Mouse (Mus musculus) urinary bladder, adult 2 months (tissue): ENCODE measurements around the gene Zfp354a. TPM values are rescaled to one million over a fixed set of nuclear protein-coding genes. Genes with fewer than 3 reads are reported as not detected.

Experiments
- polyA plus RNA-seq: library from polyadenylated mRNA; depleted of rRNA; stranded (reverse); fragments of >200 nt; gene quantifications from 2 replicates; pipeline ENCODE4 v1.2.3, GENCODE M21; 2012; rRNA removed

Zfp354a gene
- polyA plus RNA-seq, 1 experiment, result 6.9 TPM

Other genes with a start within 250 kb of the Zfp354a start
- gene Zfp354c, start 231.5 kb upstream of the Zfp354a start, polyA plus RNA-seq, result 7.4 and 9.6 TPM in 2 replicates
- 0.88 and 1.3 TPM in 2 replicates for gene Zfp879, start 217.7 kb upstream of the Zfp354a start, polyA plus RNA-seq
- not detected in 2 replicates for gene Grm6, start 208.6 kb upstream of the Zfp354a start, polyA plus RNA-seq
- 2.0 and 2.5 TPM in 2 replicates for gene Zfp454, start 171.6 kb upstream of the Zfp354a start, polyA plus RNA-seq
- 5.1 and 5.3 TPM in 2 replicates for gene Zfp2, start 143.1 kb upstream of the Zfp354a start, polyA plus RNA-seq
- 2.1 and 2.6 TPM in 2 replicates for gene Zfp354b, start 127.6 kb upstream of the Zfp354a start, polyA plus RNA-seq
- gene 4933414I15Rik, start 115.5 kb upstream of the Zfp354a start, polyA plus RNA-seq, result not detected in 2 replicates
- not detected in 2 replicates for gene Prop1, start 105.5 kb upstream of the Zfp354a start, polyA plus RNA-seq
- gene Olfr1378, start 92.7 kb upstream of the Zfp354a start, polyA plus RNA-seq, result not detected in 2 replicates
- not detected in 2 replicates for gene Olfr1377, start 77.3 kb upstream of the Zfp354a start, polyA plus RNA-seq
- gene Olfr51, start 55.7 kb upstream of the Zfp354a start, polyA plus RNA-seq, result not detected in 2 replicates
- not detected in 2 replicates for gene Olfr54, start 45.0 kb upstream of the Zfp354a start, polyA plus RNA-seq
- not detected in 2 replicates for gene Olfr1375, start 11.1 kb upstream of the Zfp354a start, polyA plus RNA-seq
- gene Gm12569, start 161.2 kb downstream of the Zfp354a start, polyA plus RNA-seq, result not detected in 2 replicates
- gene Clk4, start 202.5 kb downstream of the Zfp354a start, polyA plus RNA-seq, result 126 and 140 TPM in 2 replicates
- gene BC049762, start 203.8 kb downstream of the Zfp354a start, polyA plus RNA-seq, result 0.37 TPM in 1 of 2 replicates, not detected in the other
- gene Col23a1, start 230.7 kb downstream of the Zfp354a start, polyA plus RNA-seq, result 2.6 and 3.2 TPM in 2 replicates